Mouse (Mus musculus) intestine, embryonic 16.5 days (tissue): Measurements from ENCODE around the gene Clk3. TPM values are rescaled to one million over a fixed set of nuclear protein-coding genes. Genes with fewer than 3 reads are reported as not detected.
A peak's percentile ranks its signal among the peaks of the same experiment; 100 is the strongest.

Source experiments
- ATAC-seq: fragments of 200-750 bp; cut with Nextera tagmentation; 2 replicates; pipeline ENCODE4 v1.8.0; 2017; ENCODE audit warnings: moderate TSS enrichment, moderate library complexity
- H3K27ac ChIP-seq: fragments of 300-500 bp; sonication (generic); 2 replicates; pipeline ENCODE4 v1.5.1; 2014; ENCODE audit warnings: mild to moderate bottlenecking, low read length
- H3K27me3 ChIP-seq: fragments of 300-500 bp; sonication (generic); replicated peaks from 2 replicates; pipeline ENCODE4 v1.6.1; 2014; ENCODE audit warnings: low read length, control low read depth, mixed read lengths; ENCODE audit not compliant: control insufficient read depth, insufficient read depth
- H3K36me3 ChIP-seq: fragments of 300-500 bp; sonication (generic); 2 replicates; pipeline ENCODE4 v1.6.1; 2014; ENCODE audit warnings: low read length, control low read depth; ENCODE audit not compliant: control insufficient read depth, insufficient read depth
- H3K4me1 ChIP-seq: fragments of 300-500 bp; sonication (generic); 2 replicates; pipeline ENCODE4 v1.6.1; 2014; ENCODE audit warnings: low read length, control low read depth, mixed read lengths; ENCODE audit not compliant: control insufficient read depth, insufficient read depth
- H3K4me2 ChIP-seq: fragments of 300-500 bp; sonication (generic); 2 replicates; pipeline ENCODE4 v1.6.1; 2014; ENCODE audit warnings: low read depth, low read length, control low read depth
- H3K4me3 ChIP-seq: fragments of 300-500 bp; sonication (generic); 2 replicates; pipeline ENCODE4 v1.5.1; 2014; ENCODE audit warnings: mild to moderate bottlenecking, low read length
- H3K9ac ChIP-seq: fragments of 300-500 bp; sonication (generic); 2 replicates; pipeline ENCODE4 v1.6.1; 2014; ENCODE audit warnings: low read depth, low read length
- H3K9me3 ChIP-seq: fragments of 300-500 bp; sonication (generic); 2 replicates; pipeline ENCODE4 v1.6.1; 2016; ENCODE audit warnings: low read length, control low read depth; ENCODE audit not compliant: control insufficient read depth
- WGBS: fragments of 180-500 bp; shearing (Covaris S2); extraction: QIAGEN DNeasy Blood & Tissue Kit; methylation state at CpG from one replicate; pipeline ENCODE4 v1.1.7; 2014; 5-methylcytosine and 5-hydroxymethylcytosine counted together
- polyA plus RNA-seq: library from polyadenylated mRNA; unstranded; fragments of >200 nt; fragmentation: Nextera tagmentation; extraction: Ambion mirVana; gene quantifications from 2 replicates; pipeline ENCODE4 v1.2.1, GENCODE M21; 2015

Gene Clk3
- 55.6 and 63.1 TPM in 2 replicates for polyA plus RNA-seq

GRCm38 (mm10) chr9:57765364-57766351 is at the start of gene Clk3:
Gene Clk3 (minus strand): TSS chr9:57765860.
- peak; percentile 63 for ATAC-seq
- H3K27me3 ChIP-seq, result no peaks in the 10 kb centered on the region
- H3K9ac ChIP-seq, result peak within 1 kb of the TSS; percentile 99
- under 1% methylated on average over 93 of the region's 93 CpGs for WGBS
- H3K4me3 ChIP-seq, result peak within 1 kb of the TSS; percentile 97
- peaks cover 27% of the 10 kb centered on the region for H3K4me1 ChIP-seq
- H3K4me2 ChIP-seq, result peak within 1 kb of the TSS; percentile 97
- peak within 1 kb of the TSS; percentile 98 for H3K27ac ChIP-seq
- no peaks in the 10 kb centered on the region for H3K9me3 ChIP-seq
- peaks cover 5% of the 10 kb centered on the region for H3K36me3 ChIP-seq

DNA sequence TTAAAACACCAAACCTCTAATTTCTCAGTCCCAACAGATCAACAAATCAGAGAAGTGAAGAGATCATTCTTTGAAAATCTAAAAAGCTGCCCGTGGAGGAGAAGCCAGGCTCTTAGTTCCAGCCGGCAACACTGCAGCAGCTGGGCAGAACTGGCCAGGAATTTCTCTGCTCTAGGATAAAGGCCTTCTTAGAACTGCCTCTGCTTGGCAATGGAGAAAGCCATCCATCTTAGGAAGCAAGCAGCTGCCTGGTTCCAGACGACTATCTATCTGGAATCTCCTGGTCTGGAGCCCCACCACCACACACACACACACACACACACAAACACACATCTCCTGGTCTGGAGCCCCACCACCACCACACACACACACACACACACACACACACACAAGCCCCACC is 49.2 kb upstream of the Clk3 start:
- Histone ChIP-seq H3K9me3 (no peaks in the 10 kb centered on the region), H3K4me1 (peaks cover 31% of the 10 kb centered on the region), H3K27ac (no peak overlapping the region), H3K4me3 (no peak overlapping the region), H3K4me2 (no peak overlapping the region), H3K27me3 (no peaks in the 10 kb centered on the region), H3K36me3 (no peaks in the 10 kb centered on the region), H3K9ac (no peak overlapping the region)
- no peak for ATAC-seq
- 27% methylated on average over 3 of the region's 3 CpGs for WGBS

DNA sequence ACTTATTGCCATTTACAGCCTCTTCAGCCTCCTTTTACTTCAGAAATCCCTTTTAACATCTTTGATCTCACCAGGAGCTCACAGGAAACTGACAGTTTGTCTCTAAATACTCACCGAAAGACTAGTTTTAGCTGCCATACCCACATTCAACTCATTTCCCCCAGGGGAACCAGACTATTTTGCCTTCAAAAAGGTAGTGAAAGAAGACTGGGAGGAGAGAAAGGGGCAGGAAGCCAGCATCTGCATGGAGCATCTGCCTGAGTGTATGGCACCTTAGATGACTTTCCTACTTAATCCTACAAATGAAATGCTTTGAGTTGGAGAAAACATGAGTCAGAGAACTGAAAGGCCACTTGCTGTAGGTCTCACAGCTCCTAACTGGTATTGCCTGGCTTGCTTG is 48.4 kb upstream of the Clk3 start:
- Histone ChIP-seq H3K4me1 (peaks cover 31% of the 10 kb centered on the region), H3K9ac (no peak overlapping the region), H3K4me2 (no peak overlapping the region), H3K4me3 (no peak overlapping the region), H3K36me3 (no peaks in the 10 kb centered on the region), H3K27me3 (no peaks in the 10 kb centered on the region), H3K27ac (no peak overlapping the region), H3K9me3 (no peaks in the 10 kb centered on the region)
- no peak for ATAC-seq
- 40% methylated on average over 1 of the region's 1 CpGs for WGBS

GRCm38 (mm10) chr9:57811793-57812733 is 46.4 kb upstream of the Clk3 start:
- Histone ChIP-seq H3K27me3 (no peaks in the 10 kb centered on the region), H3K4me2 (no peak overlapping the region), H3K36me3 (no peaks in the 10 kb centered on the region), H3K4me3 (no peak overlapping the region), H3K9ac (no peak overlapping the region), H3K27ac (no peak overlapping the region; the same call in 1 of the 2 replicates), H3K9me3 (no peaks in the 10 kb centered on the region), H3K4me1 (peaks cover 20% of the 10 kb centered on the region)
- WGBS, result 45% methylated on average over 8 of the region's 8 CpGs
- no peak for ATAC-seq

DNA sequence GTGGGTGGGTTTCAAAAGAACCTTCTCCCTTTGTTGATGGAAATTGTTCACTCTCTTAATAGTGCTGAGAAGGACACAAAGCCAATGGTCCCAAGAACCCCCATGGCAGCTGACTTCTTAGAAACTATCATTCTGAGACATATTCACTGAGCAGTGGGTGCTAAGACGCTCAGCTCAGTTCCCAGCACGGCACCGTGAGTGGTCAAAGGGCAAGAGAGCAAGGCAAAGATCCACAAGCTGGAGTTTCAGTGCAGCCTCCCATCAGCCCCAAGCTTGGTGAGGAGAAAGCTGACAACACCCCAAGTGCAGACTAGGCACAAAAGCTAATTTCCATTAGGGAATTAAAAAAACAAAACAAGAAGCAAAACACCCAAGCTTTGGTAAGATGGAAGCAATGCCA is 45.0 kb upstream of the Clk3 start:
- Histone ChIP-seq H3K27me3 (no peaks in the 10 kb centered on the region), H3K9ac (no peak overlapping the region), H3K36me3 (no peaks in the 10 kb centered on the region), H3K9me3 (no peaks in the 10 kb centered on the region), H3K4me2 (no peak overlapping the region), H3K4me1 (peaks cover 18% of the 10 kb centered on the region), H3K4me3 (no peak overlapping the region), H3K27ac (no peak overlapping the region)
- ATAC-seq, result no peak
- 57% methylated on average over 3 of the region's 3 CpGs for WGBS

DNA sequence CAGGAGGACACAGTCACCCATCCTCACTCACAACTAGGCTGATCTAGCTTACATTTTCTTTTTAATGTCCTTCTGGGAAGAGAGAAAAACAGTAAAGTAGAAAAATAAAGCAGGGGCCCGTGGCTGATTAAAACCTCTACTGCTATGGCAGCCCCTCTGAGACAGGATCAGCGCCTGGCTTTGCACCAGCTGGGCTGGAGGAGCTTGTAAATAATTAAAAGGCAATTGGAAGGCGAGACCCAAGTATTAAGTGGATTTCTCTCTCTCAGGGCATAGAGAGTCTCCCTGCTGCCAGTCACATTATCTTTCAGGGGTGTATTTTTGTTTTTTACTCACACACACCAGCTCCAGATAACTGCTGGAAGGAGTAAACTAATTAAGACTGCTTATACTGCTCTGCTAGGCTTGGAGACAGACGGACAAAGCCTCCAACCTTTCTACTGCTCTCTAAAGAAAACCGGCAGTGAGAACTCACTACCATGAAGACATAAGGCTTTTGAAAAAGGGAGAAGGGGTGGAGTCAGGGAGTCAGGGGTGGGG is 43.2 kb upstream of the Clk3 start:
- no peaks in the 10 kb centered on the region for H3K27me3 ChIP-seq
- no peak overlapping the region for H3K27ac ChIP-seq
- H3K4me2 ChIP-seq, result no peak overlapping the region
- H3K9me3 ChIP-seq, result no peaks in the 10 kb centered on the region
- H3K9ac ChIP-seq, result no peak overlapping the region
- H3K4me1 ChIP-seq, result peaks cover 17% of the 10 kb centered on the region
- no peaks in the 10 kb centered on the region for H3K36me3 ChIP-seq
- 55% methylated on average over 5 of the region's 5 CpGs for whole genome bisulfite sequencing
- no peak for ATAC-seq
- no peak overlapping the region for H3K4me3 ChIP-seq

DNA sequence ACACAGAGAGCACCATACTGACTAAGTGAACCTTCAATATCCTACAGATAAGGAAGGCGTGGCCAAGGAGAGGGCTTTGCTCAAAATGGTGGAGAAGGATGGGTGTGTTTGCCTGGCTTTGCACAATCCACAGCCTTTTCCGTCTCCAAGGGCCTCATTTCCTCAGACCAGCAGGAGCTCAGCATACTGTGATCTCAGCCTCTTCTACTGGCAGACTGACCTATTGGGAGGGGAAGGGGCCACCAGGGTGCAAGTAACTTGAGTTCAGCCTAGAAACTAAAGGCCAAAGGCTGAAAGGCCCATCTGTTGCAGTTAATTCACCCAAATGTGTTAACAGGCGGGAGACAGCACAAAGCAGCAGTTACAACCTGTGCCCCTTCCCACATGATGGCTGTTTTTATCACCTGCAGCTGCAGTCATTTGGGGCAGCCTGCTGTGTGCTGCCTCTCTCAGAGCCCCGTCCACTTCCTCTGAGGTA is 41.6 kb upstream of the Clk3 start:
- no peak overlapping the region for H3K27ac ChIP-seq
- no peak overlapping the region for H3K4me3 ChIP-seq
- 60% methylated on average over 4 of the region's 4 CpGs for WGBS
- H3K9me3 ChIP-seq, result no peaks in the 10 kb centered on the region
- peak; percentile 50; the same call in 1 of the 2 replicates for ATAC-seq
- H3K4me2 ChIP-seq, result no peak overlapping the region
- no peak overlapping the region for H3K9ac ChIP-seq
- H3K27me3 ChIP-seq, result no peaks in the 10 kb centered on the region
- H3K4me1 ChIP-seq, result peaks cover 18% of the 10 kb centered on the region
- no peaks in the 10 kb centered on the region for H3K36me3 ChIP-seq

GRCm38 (mm10) chr9:57806066-57806481 is 40.4 kb upstream of the Clk3 start:
- H3K4me2 ChIP-seq, result no peak overlapping the region
- no peak overlapping the region for H3K27ac ChIP-seq
- H3K4me3 ChIP-seq, result no peak overlapping the region
- peaks cover 18% of the 10 kb centered on the region for H3K4me1 ChIP-seq
- ATAC-seq, result no peak
- no peaks in the 10 kb centered on the region for H3K36me3 ChIP-seq
- H3K27me3 ChIP-seq, result no peaks in the 10 kb centered on the region
- 47% methylated on average over 1 of the region's 1 CpGs for WGBS
- no peak overlapping the region for H3K9ac ChIP-seq
- no peaks in the 10 kb centered on the region for H3K9me3 ChIP-seq
